Mouse (Mus musculus): ENCODE results near the gene Tmprss5. TPM values are rescaled to one million over a fixed set of nuclear protein-coding genes. Genes with fewer than 3 reads are reported as not detected.

The Tmprss5 gene
- polyA plus RNA-seq, 1 experiment from 2014 or later, result 0.10 TPM

Other genes with a start within 250 kb of the Tmprss5 start
- gene Zbtb16, start 245.0 kb upstream of the Tmprss5 start, polyA plus RNA-seq (2015; fragmentation: Nextera tagmentation; extraction: Ambion mirVana), result 1.4 and 1.6 TPM in 2 replicates
- gene Htr3a, start 170.2 kb upstream of the Tmprss5 start, polyA plus RNA-seq (2015; fragmentation: Nextera tagmentation; extraction: Ambion mirVana), result 0.12 and 0.22 TPM in 2 replicates
- not detected in 2 replicates for gene Htr3b, start 116.3 kb upstream of the Tmprss5 start, polyA plus RNA-seq (2015; fragmentation: Nextera tagmentation; extraction: Ambion mirVana)
- gene Usp28, start 95.9 kb upstream of the Tmprss5 start, polyA plus RNA-seq (2015; fragmentation: Nextera tagmentation; extraction: Ambion mirVana), result 11.2 and 11.4 TPM in 2 replicates
- 39.3 and 40.5 TPM in 2 replicates for gene Zw10, start 25.6 kb upstream of the Tmprss5 start, polyA plus RNA-seq (2015; fragmentation: Nextera tagmentation; extraction: Ambion mirVana)
- 0.14 and 1.2 TPM in 2 replicates for gene Gm4894, start 169.3 kb downstream of the Tmprss5 start, polyA plus RNA-seq (2015; fragmentation: Nextera tagmentation; extraction: Ambion mirVana)